ENCODE assay signal across 8 mouse cellular contexts in genomic region chr10:60304854-60305628, GRCm38 (mm10). TPM values are rescaled to one million over a fixed set of nuclear protein-coding genes. Genes with fewer than 3 reads are reported as not detected.
DNase-seq lines count a peak whose midpoint lies in the region; ATAC-seq lines count a peak whose summit lies in the region.

No protein-coding gene starts in this region.

- WGBS in hindbrain, embryonic 16.5 days = 65% methylated on average over 15 of the region's 15 CpGs
- WGBS in midbrain, embryonic 12.5 days = 65% methylated on average over 15 of the region's 15 CpGs

- no peaks in the 10 kb centered on the region for H3K9me3 ChIP-seq in hindbrain, embryonic 16.5 days (ENCODE audit: control insufficient read depth, low read length)
- no peaks in the 10 kb centered on the region for H3K9me3 ChIP-seq in midbrain, embryonic 12.5 days

- H3K4me3 ChIP-seq in hindbrain, embryonic 16.5 days (ENCODE audit: low read length) = no peak overlapping the region
- H3K4me3 ChIP-seq in midbrain, embryonic 12.5 days = no peak overlapping the region

- ATAC-seq in hindbrain, embryonic 16.5 days = peak; percentile 87
- ATAC-seq in midbrain, embryonic 12.5 days (ENCODE audit: low FRiP score, low read depth) = peak; percentile 68

- H3K27ac ChIP-seq in hindbrain, embryonic 16.5 days (ENCODE audit: low read depth, low read length) = no peak overlapping the region
- H3K27ac ChIP-seq in midbrain, embryonic 12.5 days (replicated peaks) = no peak overlapping the region

- peaks cover 17% of the 10 kb centered on the region for H3K36me3 ChIP-seq in hindbrain, embryonic 16.5 days (ENCODE audit: control insufficient read depth, insufficient read depth, low read length)
- peaks cover 36% of the 10 kb centered on the region for H3K36me3 ChIP-seq in midbrain, embryonic 12.5 days

- H3K4me2 ChIP-seq in hindbrain, embryonic 16.5 days (ENCODE audit: low read length) = no peak overlapping the region
- no peak overlapping the region for H3K4me2 ChIP-seq in midbrain, embryonic 12.5 days (replicated peaks)

- peak; percentile 83 for DNase-seq in layer of hippocampus, adult 11-12 months (ENCODE audit: low spot score)
- no peak for DNase-seq in layer of hippocampus, adult 9-10 months (ENCODE audit: low spot score)
- DNase-seq in cerebellum, postnatal 25 days = peak; percentile 70 to 81
- peak; percentile 81 for DNase-seq in gastrocnemius, adult 18-20 months (ENCODE audit: low spot score)
- DNase-seq in left cerebral cortex, postnatal 4 days = peak; percentile 76
- peak; percentile 76 for DNase-seq in skeletal muscle tissue, adult 2 months (ENCODE audit: low read depth, low spot score)

- intact Hi-C loops in left cerebral cortex, postnatal 4 days (cut with DNase I) = loop anchor here (5.0 kb wide), 2 partner anchors 102 to 452 kb away; no protein-coding TSS in a partner anchor

- 0 out of 2 replicates have a peak, but pooled peaks cover 2% of the 10 kb centered on the region for H3K4me1 ChIP-seq in hindbrain, embryonic 16.5 days (ENCODE audit: control insufficient read depth, insufficient read depth, low read depth, low read length)
- H3K4me1 ChIP-seq in midbrain, embryonic 12.5 days = no peaks in the 10 kb centered on the region; the same call in 1 of the 2 replicates

- no peaks in the 10 kb centered on the region for H3K27me3 ChIP-seq in hindbrain, embryonic 16.5 days (replicated peaks; ENCODE audit: control insufficient read depth, insufficient read depth, low read length)
- no peaks in the 10 kb centered on the region for H3K27me3 ChIP-seq in midbrain, embryonic 12.5 days

- no peak overlapping the region for H3K9ac ChIP-seq in hindbrain, embryonic 16.5 days (ENCODE audit: low read depth, low read length)
- H3K9ac ChIP-seq in midbrain, embryonic 12.5 days (replicated peaks) = no peak overlapping the region

RNA-seq across cellular contexts. Expression of gene Psap, which starts 27.6 kb away (rescaled TPM):
- 100 to 1,000 TPM; 764 to 769 TPM for total RNA-seq in gastrocnemius, adult 18-20 months (2021)
- polyA plus RNA-seq in hindbrain, embryonic 16.5 days (2015; fragmentation: Nextera tagmentation; extraction: Ambion mirVana) = 218 and 239 TPM in 2 replicates
- total RNA-seq in left cerebral cortex, postnatal 4 days (2021) = 100 to 1,000 TPM; 700 to 775 TPM
- 85.5 and 96.5 TPM in 2 replicates for polyA plus RNA-seq in midbrain, embryonic 12.5 days (2016; fragmentation: Nextera tagmentation; extraction: Ambion mirVana)

RNA-seq across cellular contexts. Expression of gene Vsir, which starts 41.6 kb away (rescaled TPM):
- total RNA-seq in gastrocnemius, adult 18-20 months (2021) = 1 to 10 TPM; 3.8 to 4.6 TPM
- polyA plus RNA-seq in hindbrain, embryonic 16.5 days (2015; fragmentation: Nextera tagmentation; extraction: Ambion mirVana) = 2.4 TPM in 2 replicates
- total RNA-seq in left cerebral cortex, postnatal 4 days (2021) = 1 to 10 TPM; 5.8 to 6.4 TPM
- polyA plus RNA-seq in midbrain, embryonic 12.5 days (2016; fragmentation: Nextera tagmentation; extraction: Ambion mirVana) = 1.7 and 2.3 TPM in 2 replicates
